Mouse (Mus musculus) MEL (cell line): ENCODE data around the gene Grid2ip.

Experiments
- BHLHE40 ChIP-seq: IDR thresholded peaks from 2 replicates; pipeline ENCODE4 v1.6.1; 2012; ENCODE audit warnings: low read depth, mild to moderate bottlenecking, inconsistent platforms, low read length, improper control_type of control experiment, borderline replicate concordance
- E2F4 ChIP-seq: IDR thresholded peaks from 2 replicates; pipeline ENCODE4 v1.6.1; 2011; ENCODE audit warnings: low read depth, low read length, improper control_type of control experiment, borderline replicate concordance
- ETS1 ChIP-seq: IDR thresholded peaks from 2 replicates; pipeline ENCODE4 v1.6.1; 2012; ENCODE audit warnings: low read depth, mild to moderate bottlenecking, inconsistent platforms, low read length, improper control_type of control experiment, moderate library complexity
- POLR2A ChIP-seq, 2 experiments: IDR thresholded peaks; 2 replicates each; pipeline ENCODE4 v1.6.1; 2011 to 2012; ENCODE audit warnings: low read length in 2 of 2, mild to moderate bottlenecking in 2 of 2, control low read depth in 1 of 2, improper control_type of control experiment in 1 of 2, low read depth in 1 of 2, moderate library complexity in 1 of 2; ENCODE audit not compliant: control insufficient read depth in 1 of 2, insufficient read depth in 1 of 2, poor library complexity in 1 of 2
- RCOR1 ChIP-seq: IDR thresholded peaks from 2 replicates; pipeline ENCODE4 v1.6.1; 2012; ENCODE audit warnings: low read depth, mild to moderate bottlenecking, inconsistent platforms, low read length, improper control_type of control experiment
- UBTF ChIP-seq: IDR thresholded peaks from 2 replicates; pipeline ENCODE4 v1.6.1; 2012; ENCODE audit warnings: low read depth, mild to moderate bottlenecking, inconsistent platforms, low read length, improper control_type of control experiment, moderate library complexity, borderline replicate concordance; ENCODE audit not compliant: insufficient read depth
- ZC3H11A ChIP-seq: IDR thresholded peaks from 2 replicates; pipeline ENCODE4 v1.6.1; 2012; ENCODE audit warnings: low read depth, mild to moderate bottlenecking, inconsistent platforms, low read length, improper control_type of control experiment
- ZNF384 ChIP-seq: IDR thresholded peaks from 2 replicates; pipeline ENCODE4 v1.6.1; 2012; ENCODE audit warnings: low read depth, mild to moderate bottlenecking, inconsistent platforms, low read length, improper control_type of control experiment

- TF ChIP-seq UBTF = no peak
- no peak for TF ChIP-seq E2F4
- no peak for TF ChIP-seq POLR2A (IDR thresholded peaks at IDR 0.05; ENCODE audit: control insufficient read depth in 1 of 2, insufficient read depth in 1 of 2, low read depth in 1 of 2, low read length in 2 of 2, poor library complexity in 1 of 2)
- no peak for TF ChIP-seq RCOR1
- TF ChIP-seq ZNF384 = no peak
- no peak for TF ChIP-seq ETS1
- TF ChIP-seq BHLHE40 = no peak
- TF ChIP-seq ZC3H11A = no peak
Measured at GRCm38 (mm10) chr5:143336559-143336958, 20.6 kb upstream of the Grid2ip start.
